Mouse (Mus musculus): ENCODE measurements at regions not wholly inside any gene's neighbourhood (a gene's known extent, or its start where the extent isn't known, plus 50 kb on each side); places are given as distances from the start of the nearest gene placed in this dataset.

DNA sequence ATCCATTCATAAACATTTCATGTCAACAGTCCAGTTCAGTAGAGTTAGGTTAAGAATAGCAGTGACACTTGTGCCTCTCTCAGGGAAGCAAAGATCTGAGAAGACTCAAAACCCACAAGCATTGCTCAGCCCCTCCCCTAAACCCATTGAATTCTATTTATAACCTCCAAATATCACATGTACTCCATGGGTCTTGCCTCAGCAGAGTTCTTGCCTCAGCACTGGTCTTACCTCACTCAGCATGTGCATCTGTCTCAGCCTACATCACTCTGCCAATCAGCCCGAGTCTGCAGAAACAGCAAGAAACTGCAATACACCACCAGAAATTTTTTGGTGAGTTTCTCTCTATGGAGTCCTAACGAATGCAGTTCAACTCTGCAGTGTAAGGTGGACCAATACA lies 478.8 kb upstream of the Vstm2b start:
- no peak for DNase-seq (ENCODE audit: low spot score in 2 of 2)

DNA sequence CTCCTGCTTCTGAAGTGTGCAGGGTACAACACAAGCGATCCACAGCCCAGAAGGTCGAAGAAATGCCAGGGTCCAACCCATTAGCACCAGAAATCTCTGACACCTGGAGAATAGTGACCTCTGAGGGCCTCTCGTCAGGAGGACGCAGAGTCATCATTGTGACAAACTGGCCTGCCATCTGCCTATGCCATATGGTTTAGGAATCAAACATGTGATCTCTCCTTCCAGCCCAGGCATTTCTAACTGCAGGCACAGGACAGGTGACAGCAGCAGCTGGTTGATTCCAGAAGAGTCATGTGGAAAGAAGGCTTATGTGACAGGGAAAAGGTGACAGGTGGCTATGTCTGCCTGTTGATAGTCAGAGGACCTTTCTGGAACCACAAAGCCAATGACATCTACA lies 476.0 kb upstream of the Vstm2b start:
- peak; percentile 12 to 21 for DNase-seq (ENCODE audit: low spot score in 2 of 2)

DNA sequence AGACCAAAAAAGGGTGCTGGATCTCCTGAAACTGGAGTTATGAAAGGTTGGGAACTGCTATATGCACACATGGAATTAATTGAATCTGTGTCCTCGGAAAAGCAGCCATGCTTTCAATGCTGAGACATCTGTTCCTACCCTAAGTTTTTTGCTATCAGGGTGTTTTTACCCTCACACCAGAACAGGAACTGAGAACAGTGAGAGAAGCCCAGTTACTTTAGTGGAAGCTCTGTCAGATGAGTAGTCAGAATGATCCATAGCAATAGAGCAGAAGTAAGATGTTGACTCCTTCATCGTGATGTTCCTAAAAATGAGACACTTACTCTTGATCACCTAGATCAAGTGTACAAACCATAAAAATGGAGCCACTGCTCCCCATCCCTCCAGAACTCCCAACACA lies 468.7 kb upstream of the Vstm2b start:
- no peak for DNase-seq (ENCODE audit: low spot score in 2 of 2)

DNA sequence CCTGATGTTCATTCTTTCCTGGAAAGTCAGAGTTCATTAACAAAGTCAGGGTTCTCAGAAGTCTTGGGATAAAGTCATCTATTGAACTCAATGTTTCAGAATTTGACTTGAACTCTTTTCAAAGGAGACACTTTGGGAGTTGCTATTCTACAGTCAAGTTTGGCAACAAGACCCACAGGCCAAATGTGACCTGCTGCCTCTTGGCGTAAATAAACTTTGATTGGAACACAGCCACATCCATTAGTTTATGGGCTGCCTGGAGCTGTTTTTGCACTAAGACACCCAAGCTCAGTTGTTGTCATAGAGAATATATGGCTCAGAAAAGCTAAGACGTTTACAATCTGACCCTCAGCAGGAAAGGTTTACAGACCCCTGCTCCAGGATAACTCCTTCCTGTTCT lies 464.2 kb upstream of the Vstm2b start:
- no peak for DNase-seq (ENCODE audit: low spot score in 2 of 2)

DNA sequence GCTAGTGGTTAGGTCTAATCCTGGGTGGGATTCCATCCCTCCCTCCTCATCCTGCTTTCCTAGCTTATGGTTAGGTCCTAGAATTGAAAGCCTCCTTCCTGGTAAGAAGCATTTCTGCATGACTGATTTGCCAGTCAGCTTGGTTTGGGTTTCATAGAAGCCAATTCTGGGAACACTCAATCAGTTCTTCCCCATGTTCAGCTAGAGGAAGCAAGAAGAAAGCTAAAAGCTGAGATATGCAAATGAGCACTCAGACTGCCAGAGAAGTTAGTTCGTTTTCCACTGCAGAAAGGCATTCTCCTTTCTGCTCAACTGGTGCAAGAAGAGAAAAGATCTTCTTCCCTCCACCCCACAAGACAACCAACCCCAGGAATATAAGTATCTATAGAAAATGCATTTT lies 457.0 kb upstream of the Vstm2b start:
- no peak for DNase-seq (ENCODE audit: low spot score in 2 of 2)

DNA sequence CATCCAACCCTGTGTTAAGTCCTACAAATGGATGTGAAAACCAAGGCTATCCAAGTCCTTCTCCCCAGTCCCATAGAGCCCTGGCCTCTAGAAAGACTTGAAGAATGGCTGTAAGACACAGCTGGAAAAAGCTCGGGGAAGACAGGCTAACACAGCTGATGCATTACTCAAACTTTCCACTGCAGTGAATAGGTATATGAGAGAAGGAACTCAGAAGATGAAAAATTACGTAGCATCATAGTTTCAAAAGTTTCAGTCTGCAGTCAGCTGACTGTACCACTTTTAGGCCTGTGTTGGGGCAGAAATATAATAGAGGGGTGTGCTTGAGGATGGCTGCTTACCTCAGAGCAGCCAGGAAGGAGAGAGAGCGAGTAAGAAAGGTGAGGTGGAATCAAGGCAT lies 456.3 kb upstream of the Vstm2b start:
- no peak for DNase-seq (ENCODE audit: low spot score in 2 of 2)

DNA sequence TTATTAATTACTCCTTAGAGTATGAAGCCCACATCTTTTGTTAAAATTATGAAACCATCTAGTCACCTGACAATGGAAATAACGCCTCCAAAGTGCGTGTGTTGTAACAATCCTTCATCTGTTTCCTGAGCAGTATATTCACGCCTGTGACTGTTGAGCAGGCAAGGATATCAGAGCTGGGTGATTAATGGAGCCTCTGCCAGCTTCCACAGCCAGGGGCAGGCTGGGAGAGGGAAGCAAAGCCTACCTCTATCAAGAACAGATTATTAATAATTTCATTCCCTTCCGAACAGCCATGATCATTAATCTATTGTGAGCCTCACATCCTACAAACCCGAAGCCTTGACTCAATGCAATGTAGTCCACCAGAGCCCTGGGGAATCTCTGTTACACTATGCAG lies 431.7 kb upstream of the Vstm2b start:
- no peak for DNase-seq (ENCODE audit: low spot score in 2 of 2)

DNA sequence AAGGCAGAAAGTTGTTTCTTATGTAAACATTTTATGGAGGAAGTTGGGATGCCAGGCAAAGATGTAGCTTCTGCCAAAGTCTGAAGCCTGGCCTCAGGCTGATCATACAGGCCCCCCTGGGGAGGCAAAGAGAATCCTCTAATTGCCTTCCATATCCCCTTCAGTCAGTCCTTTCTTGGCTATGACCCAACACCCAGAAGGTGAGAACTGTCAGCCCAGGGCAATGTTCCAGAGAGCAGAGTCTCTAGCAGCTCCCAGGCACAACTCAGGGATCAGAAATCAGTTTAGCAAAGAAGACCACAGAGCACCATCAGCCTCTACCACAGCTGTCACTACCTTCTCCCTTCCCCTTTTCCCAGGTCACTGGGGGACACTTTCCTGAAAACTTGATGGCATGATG lies 410.9 kb upstream of the Vstm2b start:
- no peak for DNase-seq (ENCODE audit: low spot score in 2 of 2)

DNA sequence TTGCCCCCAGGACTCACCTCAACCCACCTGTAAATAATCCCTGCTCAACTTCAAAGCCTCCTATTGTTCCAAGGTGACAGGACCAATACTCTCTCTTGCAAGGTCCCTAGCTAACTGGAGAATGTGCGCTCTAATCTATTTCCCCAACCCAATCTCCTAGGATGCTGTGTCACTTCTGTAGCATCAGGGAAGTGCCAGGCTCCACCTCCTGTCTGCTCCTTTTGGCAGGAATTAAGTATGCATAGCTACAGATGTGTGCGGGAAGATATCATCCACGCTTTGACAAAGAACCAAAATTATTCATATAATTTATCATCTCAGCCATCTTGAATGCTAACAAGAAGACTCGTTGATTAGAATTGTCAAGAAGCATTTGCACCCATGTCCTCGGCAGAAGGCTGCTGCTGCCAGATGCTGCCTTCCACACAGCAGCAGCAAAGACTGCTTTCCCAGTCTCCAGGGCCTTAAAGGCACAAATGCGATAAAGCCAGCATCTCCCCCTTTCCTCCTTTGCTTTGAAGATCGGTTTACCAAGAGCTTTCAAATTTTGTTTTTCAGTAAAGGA lies 375.3 kb upstream of the Vstm2b start:
- DNase-seq (ENCODE audit: low spot score in 2 of 2) = no peak

DNA sequence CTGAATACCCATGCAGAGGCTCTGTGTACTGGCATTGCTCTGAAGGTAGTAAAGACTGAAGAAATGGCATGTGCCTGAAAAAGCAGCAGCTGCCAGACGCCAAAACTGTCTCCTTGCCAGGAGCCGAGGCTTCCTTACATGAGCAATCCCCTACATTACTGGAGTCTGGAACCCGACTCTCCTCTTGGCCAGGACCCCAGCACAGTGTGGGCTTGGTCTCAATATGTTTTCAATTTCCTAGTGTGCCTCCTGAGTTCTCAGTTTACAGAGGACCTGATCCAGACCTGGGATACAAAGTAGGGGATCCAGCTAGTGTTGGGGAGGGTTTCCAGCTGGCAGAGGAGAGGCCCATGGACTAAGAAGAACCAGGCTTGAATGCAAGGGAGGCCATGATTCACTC lies 361.5 kb upstream of the Vstm2b start:
- DNase-seq (ENCODE audit: low spot score in 2 of 2) = no peak

DNA sequence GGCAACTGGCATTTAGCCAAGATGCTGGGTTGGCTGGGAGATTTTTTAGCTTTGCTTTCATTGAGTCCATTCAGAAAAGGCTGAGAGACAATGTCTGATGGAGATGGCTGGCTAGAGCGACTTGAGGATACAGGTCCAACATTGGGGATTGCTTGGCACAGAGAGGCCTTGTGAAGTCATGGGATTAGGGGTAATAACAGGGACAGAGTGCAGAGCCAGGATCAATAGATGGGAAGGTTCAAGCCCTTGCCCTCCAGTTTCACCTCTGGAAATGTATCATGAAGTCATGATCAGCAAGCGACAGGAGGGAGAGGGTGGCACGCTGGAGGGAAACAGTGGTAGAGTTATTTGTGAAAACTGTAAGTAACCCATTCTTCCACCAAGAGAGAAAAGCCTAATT lies 360.5 kb upstream of the Vstm2b start:
- DNase-seq (ENCODE audit: low spot score in 2 of 2) = no peak

DNA sequence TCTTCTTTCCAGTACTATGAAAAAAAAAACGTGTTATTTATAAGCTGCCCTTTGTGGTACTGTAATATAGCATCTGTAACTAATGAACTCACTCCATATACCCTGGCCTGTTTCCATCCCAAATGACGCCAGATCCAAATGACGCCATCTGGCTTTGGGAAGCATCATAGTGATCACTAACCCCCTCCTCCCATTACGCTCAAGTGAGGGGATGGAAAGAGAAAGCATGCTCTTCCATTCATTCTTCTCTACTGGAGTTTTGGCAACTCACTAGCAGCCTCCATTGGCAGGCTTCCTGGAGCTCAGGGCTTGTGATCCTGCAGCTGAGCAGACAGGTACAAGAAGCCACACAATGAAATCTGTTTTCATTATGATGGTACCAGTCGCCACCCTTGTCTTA lies 358.3 kb upstream of the Vstm2b start:
- no peak for DNase-seq (ENCODE audit: low spot score in 2 of 2)

DNA sequence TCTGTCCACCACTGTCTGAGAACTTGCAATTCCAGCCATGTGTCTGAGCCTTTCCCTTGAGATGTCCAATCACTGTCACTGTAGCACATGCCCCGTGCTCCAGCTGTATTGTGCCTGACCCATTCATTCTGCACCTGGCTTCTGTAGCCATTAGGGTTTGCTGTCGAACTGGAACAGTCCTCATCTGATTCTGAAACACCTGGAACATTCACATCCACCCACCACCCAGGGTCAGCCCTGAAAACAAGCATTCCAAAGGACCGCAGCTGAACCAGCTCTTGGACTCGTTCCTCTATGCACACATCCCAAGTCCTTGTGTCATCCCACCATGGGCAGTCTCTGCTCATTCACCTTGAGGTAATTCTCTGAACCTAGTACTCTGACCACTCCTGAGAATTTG lies 356.8 kb upstream of the Vstm2b start:
- no peak for DNase-seq (ENCODE audit: low spot score in 2 of 2)

DNA sequence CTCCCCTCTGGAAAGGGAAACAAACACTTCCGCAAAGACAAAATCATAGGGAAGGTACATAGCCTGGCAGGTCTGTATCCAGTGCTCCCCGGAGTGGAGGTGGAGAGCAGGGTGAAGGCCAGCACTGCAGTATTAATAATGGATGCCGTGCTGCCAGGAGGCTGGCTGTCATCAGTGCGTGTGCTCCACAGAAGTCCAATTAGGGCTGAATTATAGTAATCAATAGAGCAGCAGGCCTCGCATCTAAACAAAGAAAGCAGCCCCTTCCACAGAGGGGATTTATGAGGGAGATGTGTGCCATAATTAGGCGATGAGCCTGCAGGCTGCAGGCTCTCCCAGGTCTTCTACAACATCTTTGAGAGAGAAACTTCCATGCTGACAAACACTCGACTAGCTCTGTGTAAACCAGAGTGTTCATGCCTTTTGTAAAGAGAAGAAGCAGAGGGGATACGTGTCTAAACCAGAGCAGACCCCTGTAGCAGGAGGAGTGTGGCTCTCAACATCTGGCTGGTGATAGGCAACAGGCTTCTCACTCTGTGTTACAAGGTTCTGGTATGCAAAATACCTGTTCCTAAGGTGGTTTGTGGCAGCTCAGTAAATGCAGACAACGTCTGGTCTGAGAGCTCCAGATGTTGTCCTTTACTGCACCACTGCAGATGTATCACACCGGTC lies 334.5 kb upstream of the Vstm2b start:
- no peak for DNase-seq (ENCODE audit: low spot score in 2 of 2)

DNA sequence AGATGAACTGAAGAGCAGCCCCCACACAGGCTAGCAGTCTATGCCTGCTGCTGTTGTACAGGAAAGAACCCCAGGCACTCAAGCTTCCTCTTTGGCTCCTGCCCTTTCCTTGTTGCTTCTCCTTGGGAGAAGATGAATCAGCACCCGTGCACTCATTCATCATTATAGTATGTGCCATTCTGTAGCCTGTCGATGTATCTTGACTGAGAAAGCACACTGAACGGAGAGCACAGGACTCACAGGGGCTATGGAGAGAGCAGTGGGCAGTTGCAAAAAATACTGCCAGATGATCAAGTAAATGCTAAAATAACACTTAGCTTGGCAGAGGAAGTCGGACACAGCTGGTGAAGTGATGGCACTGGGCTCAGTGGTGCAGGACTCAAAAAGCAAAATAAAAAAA lies 322.2 kb upstream of the Vstm2b start:
- DNase-seq (ENCODE audit: low spot score in 2 of 2) = peak in 1 of 2 experiments; percentile 7

DNA sequence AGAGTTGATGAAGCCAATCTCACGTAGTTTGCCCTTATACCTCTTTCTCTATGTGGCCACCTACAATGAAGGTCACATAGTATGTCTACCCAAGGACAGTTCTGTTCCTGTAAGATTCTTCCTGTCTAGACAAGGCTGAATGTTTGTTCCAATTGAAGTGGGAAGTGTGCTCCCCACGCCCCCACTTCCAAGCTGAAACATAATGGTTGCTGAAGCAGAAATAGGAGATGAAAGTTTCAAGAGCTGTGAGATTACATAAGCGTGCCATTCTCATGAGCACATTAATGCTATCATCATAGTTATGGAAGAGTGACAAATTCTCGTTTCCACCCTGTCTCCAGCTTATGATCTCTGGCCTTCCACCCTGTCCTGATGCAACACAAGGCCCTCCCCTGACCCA lies 320.8 kb upstream of the Vstm2b start:
- peak in 1 of 2 experiments; percentile 17 for DNase-seq (ENCODE audit: low spot score in 2 of 2)

DNA sequence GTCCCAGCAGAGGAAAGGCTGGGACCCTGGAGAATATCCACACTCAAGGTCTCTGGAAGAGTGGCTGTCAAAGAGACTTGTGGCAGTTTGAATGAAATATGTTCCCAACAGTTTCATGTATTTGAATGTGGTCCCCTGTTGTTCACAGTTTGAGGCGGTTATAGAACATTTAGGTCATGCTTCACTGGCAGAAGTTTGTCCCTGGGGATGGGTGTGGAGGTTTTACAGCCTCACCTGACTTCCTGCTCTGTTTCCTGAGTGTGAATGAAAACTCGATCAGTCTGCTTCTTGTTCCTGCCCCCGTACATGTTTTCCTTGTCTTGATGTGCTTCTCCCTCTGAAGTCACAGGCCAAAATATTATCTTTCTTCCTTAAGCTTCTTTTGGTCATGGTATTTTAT lies 277.4 kb upstream of the Vstm2b start:
- no peak for DNase-seq (ENCODE audit: low spot score in 2 of 2)

DNA sequence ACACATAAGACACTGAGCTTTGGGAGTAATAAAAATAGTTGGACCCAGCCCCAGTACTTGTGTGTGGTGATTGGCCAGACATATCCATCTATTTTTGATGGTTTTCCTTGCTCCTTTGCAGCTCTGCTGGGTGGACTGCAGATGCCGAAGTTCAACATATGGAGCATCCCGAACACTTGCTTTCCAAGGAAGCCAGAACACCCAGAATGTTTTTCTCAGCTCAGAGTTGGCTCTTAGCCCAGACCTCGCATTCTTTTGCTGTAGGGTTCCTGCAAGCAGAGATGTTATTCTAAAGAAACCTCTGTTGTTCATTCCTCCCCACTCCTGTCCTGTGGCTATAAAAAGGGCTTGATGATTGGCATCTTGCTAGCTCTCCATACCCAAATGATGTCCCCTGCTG lies 275.3 kb upstream of the Vstm2b start:
- DNase-seq (ENCODE audit: low spot score in 2 of 2) = peak; percentile 81 to 85

DNA sequence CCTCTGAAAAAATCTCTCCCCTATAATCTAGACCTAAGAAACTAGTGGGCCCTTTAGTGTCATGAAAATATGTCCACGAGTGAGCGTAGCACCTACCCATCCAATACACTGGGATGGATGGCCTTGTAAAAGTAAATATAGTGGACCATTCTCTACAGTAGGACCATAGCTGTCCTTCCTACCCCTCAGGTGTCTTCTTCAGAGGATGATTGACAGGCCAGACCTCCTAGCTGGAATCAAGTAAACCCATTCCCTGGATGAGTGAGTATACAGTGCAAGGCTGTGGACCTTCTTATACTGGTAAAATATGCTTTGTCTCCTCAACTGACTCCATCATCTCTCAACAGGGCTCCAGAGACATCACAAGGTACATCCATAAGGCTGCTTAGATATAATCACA lies 274.8 kb upstream of the Vstm2b start:
- no peak for DNase-seq (ENCODE audit: low spot score in 2 of 2)

DNA sequence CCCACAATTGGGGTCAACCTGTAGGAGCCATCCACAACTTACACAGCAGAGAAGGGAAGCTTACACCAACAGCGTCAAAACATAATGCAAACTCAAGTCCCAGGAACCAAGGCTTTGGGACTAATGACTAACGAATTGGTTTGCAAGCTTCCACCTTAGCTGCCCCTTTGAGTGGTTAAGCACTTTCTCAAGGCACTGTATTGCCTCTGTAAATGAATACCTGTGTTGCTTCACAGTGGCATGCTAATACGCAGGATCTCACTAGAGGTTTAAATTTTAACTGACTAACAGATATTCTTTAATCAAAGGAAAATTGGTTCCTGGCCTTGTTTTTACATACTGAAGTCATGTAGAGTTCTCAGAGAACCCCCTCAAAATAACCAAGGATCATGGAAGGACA lies 261.8 kb upstream of the Vstm2b start:
- no peak for DNase-seq (ENCODE audit: low spot score in 2 of 2)

DNA sequence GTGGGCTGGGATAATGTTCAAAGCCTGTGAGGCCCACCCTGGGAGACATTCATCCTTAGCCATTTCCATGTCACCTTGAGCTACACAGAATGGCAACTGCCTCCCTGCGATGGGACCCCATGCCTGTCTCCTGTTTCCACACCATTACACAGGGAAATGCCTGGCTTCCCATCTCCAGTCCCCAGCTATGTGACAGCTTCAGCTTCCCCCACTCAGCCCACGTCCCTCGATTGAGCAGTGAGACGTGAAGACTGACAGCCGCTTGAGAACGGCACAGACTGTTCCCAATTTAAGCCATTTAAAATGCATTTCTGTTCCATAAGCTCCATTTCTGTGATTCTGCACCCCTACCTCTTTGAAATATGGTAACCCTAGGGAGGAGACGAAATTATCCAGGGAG lies 243.1 kb upstream of the Vstm2b start:
- DNase-seq (ENCODE audit: low spot score in 2 of 2) = peak; percentile 18 to 21

DNA sequence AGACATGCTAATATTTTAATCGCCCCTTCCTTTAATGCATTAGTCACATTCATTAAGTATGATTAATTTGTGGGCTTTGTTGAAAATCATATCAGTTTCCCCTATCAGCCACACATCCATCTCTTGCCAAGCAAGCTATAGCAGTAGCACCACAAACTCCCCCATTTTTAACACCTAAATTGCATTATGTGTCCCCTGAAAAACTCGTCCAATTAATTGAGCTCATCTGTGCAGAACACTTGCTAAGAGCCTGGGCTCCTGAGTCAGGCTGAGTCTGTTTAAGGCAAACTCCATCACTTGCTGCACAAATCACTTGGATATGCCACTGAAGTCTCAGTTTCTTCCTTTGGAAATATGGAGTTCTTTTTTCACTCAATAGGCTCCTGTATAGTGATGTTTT lies 242.7 kb upstream of the Vstm2b start:
- DNase-seq (ENCODE audit: low spot score in 2 of 2) = peak in 1 of 2 experiments; percentile 3

DNA sequence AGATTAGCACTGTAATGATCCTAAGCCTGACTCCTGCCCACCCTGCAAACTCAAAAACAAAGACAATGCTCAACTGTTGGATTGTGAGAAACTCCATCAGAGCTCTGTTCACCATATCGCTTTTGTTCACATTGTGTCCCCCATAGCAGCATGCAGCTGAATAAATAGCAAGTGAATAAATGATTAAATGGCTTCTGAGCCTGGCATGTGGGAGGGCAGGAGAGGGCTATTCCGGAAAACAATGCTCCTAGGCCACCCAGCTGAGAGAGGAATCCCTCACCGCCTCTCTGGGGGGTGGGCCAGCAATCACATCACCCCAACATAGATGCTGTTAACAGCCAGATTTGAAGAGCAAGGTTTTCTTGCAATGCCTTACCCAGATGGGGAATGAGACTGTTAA lies 238.5 kb upstream of the Vstm2b start:
- DNase-seq (ENCODE audit: low spot score in 2 of 2) = no peak

DNA sequence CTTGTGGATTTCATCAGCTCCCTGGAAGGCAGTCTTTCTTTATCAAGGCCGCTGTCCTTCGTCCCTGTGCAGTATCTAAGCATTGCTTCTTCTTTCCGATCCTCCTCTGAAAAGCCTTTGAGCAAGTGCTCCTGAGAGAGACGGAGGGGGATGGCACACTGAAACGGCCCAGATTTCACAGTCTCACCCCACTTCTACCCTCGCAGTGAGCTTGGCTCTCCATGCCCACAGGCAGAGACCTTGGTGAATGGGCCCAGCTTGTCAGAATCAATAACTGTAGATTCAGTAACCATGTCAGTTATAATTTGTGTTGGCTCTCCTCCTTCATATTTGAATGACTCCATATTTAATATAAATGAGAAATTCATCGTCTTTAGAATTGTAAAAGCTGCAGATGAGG lies 234.3 kb upstream of the Vstm2b start:
- no peak for DNase-seq (ENCODE audit: low spot score in 2 of 2)

Measured in left cerebral cortex, adult 18-20 months (tissue).